Mouse (Mus musculus) kidney, postnatal 36 days (tissue): ENCODE results near the gene Vmn1r114.
"Not testable (repeated sequence)": the region's sequence is repeated elsewhere in the genome, so short reads cannot be mapped to it uniquely, and the experiment has no call there.

Source experiments
- DNase-seq, 2 experiments: peaks; one replicate each; pipeline ENCODE4 v3.0.0; 2021 to 2022; ENCODE audit warnings: mixed read lengths in 2 of 2

Vmn1r114 gene

DNA sequence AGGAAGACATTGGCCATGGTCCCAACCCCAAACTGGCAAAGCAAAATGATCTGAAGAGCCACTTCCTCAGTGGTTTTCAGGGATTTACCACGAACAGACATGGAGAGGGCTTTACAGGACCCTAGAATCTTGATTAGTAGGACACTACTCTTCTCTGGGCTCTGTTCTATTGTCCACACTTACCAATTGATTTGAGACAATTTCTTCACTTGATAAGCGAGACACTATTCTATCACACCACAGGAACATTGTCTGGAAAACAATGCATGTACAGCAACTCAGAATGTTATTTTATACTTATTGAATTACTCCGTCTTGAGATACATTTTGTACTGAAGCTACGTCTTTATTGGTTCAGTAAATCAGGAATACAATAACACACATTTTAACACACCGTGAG lies at the start of gene Vmn1r114:
Gene Vmn1r114 (minus strand): TSS at position 101 of the 400 bp plus-strand sequence.
- not testable (repeated sequence) for DNase-seq

GRCm38 (mm10) chr7:20844885-20845284 lies 32.9 kb upstream of the Vmn1r114 start, which contains the start of gene Vmn1r115:
Gene Vmn1r115 (minus strand): TSS chr7:20844985.
- DNase-seq: not testable (repeated sequence)

DNA sequence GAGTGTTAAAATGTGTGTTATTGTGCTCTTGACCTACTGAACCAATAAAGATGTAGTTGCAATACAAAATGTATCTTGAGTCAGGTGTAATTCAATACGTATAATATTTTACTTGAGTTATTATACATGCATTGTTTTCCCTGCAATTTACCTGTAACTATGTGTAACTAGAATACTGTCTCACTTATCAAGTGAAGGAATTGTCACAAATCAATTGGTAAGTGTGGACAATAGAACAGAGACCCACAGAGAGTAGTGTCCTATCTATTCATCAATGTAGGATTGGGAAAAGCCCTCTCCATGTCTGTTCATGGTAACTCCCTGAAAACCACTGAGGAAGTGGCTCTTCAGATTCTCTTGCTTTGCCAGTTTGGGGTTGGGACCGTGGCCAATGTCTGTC lies 25.0 kb downstream of the Vmn1r114 start, which contains the start of gene Vmn1r113:
Gene Vmn1r113 (plus strand): TSS at position 301 of the 400 bp plus-strand sequence.
- DNase-seq: not testable (repeated sequence)

DNA sequence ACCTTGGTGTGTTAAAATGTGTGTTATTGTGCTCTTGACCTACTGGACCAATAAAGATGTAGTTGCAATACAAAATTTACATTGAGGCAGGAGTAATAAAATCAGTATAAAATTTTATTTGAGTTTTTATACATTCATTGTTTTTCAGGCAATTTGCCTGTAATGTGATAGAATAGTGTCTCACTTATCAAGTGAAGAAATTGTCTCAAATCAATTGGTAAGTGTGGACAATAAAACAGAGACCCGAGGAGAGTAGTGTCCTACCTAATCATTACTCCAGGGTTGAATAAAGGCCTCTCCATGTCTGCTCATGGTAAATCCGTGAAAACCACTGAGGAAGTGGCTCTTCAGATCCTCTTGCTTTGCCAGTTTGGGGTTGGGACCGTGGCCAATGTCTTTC lies 41.1 kb downstream of the Vmn1r114 start, which contains the start of gene Vmn1r112:
Gene Vmn1r112 (plus strand): TSS at position 301 of the 400 bp plus-strand sequence.
- DNase-seq: not testable (repeated sequence)
